Mouse (Mus musculus): ENCODE measurements at regions not wholly inside any gene's neighbourhood (a gene's known extent, or its start where the extent isn't known, plus 50 kb on each side); places are given as distances from the start of the nearest gene placed in this dataset.
A peak's percentile ranks its signal among the peaks of the same experiment; 100 is the strongest.

DNA sequence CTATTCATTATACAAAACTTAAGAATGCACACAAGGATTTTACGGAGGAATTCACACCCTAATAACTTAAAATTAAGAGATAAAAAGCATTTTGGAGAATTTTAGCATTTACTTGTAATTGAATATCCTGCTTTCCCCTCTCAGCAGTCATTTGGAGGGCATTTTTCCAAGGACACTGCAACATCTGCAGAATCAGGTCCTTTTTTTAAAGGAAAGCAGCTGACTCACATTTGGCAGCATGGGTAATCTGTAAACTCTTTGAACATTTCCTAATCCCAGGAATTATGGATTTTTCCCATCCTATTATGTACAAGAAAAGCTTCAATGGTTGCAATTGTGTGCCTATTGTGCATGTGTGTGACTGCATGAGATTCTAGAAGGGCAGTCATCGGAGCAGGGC is 112.0 kb downstream of the Gm19410 start:
- DNase-seq (ENCODE audit: low spot score) = no peak
- Histone ChIP-seq H3K4me2 (ENCODE audit: low read length) (no peak overlapping the region), H3K27ac (no peak overlapping the region), H3K9me3 (replicated peaks; ENCODE audit: low read length) (no peaks in the 10 kb centered on the region), H3K4me3 (replicated peaks; ENCODE audit: low read depth, low read length) (no peak overlapping the region), H3K9ac (ENCODE audit: low read depth, low read length) (no peak overlapping the region), H3K36me3 (ENCODE audit: insufficient read depth, low read length) (no peaks in the 10 kb centered on the region), H3K4me1 (replicated peaks; ENCODE audit: insufficient read depth, low read length) (peaks cover 12% of the 10 kb centered on the region), H3K27me3 (ENCODE audit: insufficient read depth, low read length) (no peaks in the 10 kb centered on the region)
- ATAC-seq (replicated peaks; ENCODE audit: low FRiP score, low read depth) = no peak
- no peak for TF ChIP-seq CTCF (IDR thresholded peaks at IDR 0.05; ENCODE audit: low read depth)
- WGBS = 94% methylated on average over 2 of the region's 2 CpGs

- no peaks in the 10 kb centered on the region for H3K36me3 ChIP-seq (ENCODE audit: insufficient read depth, low read length)
- peaks cover 14% of the 10 kb centered on the region for H3K4me1 ChIP-seq (replicated peaks; ENCODE audit: insufficient read depth, low read length)
- H3K27me3 ChIP-seq (ENCODE audit: insufficient read depth, low read length) = no peaks in the 10 kb centered on the region
- no peak for TF ChIP-seq CTCF (IDR thresholded peaks at IDR 0.05; ENCODE audit: low read depth)
- H3K9me3 ChIP-seq (replicated peaks; ENCODE audit: low read length) = no peaks in the 10 kb centered on the region
- no peak overlapping the region for H3K4me3 ChIP-seq (replicated peaks; ENCODE audit: low read depth, low read length)
- ATAC-seq (replicated peaks; ENCODE audit: low FRiP score, low read depth) (no peak), DNase-seq (ENCODE audit: low spot score) (peak; percentile 60)
- 30% methylated on average over 5 of the region's 5 CpGs for WGBS
- no peak overlapping the region for H3K27ac ChIP-seq
- no peak overlapping the region for H3K4me2 ChIP-seq (ENCODE audit: low read length)
- H3K9ac ChIP-seq (ENCODE audit: low read depth, low read length) = no peak overlapping the region
These were observed 116.2 kb downstream of the Gm19410 start for GRCm38 (mm10) chr8:35881810-35882209.

GRCm38 (mm10) chr8:35882638-35883455 is 117.3 kb downstream of the Gm19410 start:
- Histone ChIP-seq H3K9ac (ENCODE audit: low read depth, low read length) (no peak overlapping the region), H3K36me3 (ENCODE audit: insufficient read depth, low read length) (no peaks in the 10 kb centered on the region), H3K27ac (peak overlapping the region; percentile 60; the same call in 1 of the 2 replicates), H3K4me1 (replicated peaks; ENCODE audit: insufficient read depth, low read length) (peaks cover 14% of the 10 kb centered on the region), H3K4me2 (ENCODE audit: low read length) (peak overlapping the region; percentile 21), H3K9me3 (replicated peaks; ENCODE audit: low read length) (no peaks in the 10 kb centered on the region), H3K4me3 (replicated peaks; ENCODE audit: low read depth, low read length) (no peak overlapping the region), H3K27me3 (ENCODE audit: insufficient read depth, low read length) (no peaks in the 10 kb centered on the region)
- no peak for ATAC-seq (replicated peaks; ENCODE audit: low FRiP score, low read depth)
- peak; percentile 78 for DNase-seq (ENCODE audit: low spot score)
- 16% methylated on average over 12 of the region's 12 CpGs for WGBS
- no peak for TF ChIP-seq CTCF (IDR thresholded peaks at IDR 0.05; ENCODE audit: low read depth)

DNA sequence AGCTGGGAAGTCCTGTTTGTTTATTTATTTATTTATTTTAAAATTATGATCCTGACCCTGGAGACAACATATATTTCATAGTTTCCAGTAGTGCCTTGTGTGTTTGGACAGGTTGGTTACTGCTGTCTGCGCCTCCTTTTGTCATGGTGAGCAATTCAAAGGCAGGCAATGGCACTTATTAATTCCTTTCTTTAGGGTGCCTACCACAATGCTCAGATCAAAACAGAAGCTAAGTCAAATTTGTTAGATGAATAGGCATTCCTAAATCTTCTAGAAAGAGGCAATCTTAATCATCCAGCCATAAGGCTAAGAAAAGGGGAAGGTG is 117.8 kb downstream of the Gm19410 start:
- H3K27ac ChIP-seq = no peak overlapping the region
- no peaks in the 10 kb centered on the region for H3K36me3 ChIP-seq (ENCODE audit: insufficient read depth, low read length)
- H3K4me3 ChIP-seq (replicated peaks; ENCODE audit: low read depth, low read length) = no peak overlapping the region
- 67% methylated on average over 1 of the region's 1 CpGs for WGBS
- no peak overlapping the region for H3K9ac ChIP-seq (ENCODE audit: low read depth, low read length)
- H3K4me1 ChIP-seq (replicated peaks; ENCODE audit: insufficient read depth, low read length) = peaks cover 14% of the 10 kb centered on the region
- ATAC-seq (replicated peaks; ENCODE audit: low FRiP score, low read depth) (no peak), DNase-seq (ENCODE audit: low spot score) (no peak)
- no peak overlapping the region; the same call in 1 of the 2 replicates for H3K4me2 ChIP-seq (ENCODE audit: low read length)
- TF ChIP-seq CTCF (IDR thresholded peaks at IDR 0.05; ENCODE audit: low read depth) = no peak
- no peaks in the 10 kb centered on the region for H3K27me3 ChIP-seq (ENCODE audit: insufficient read depth, low read length)
- H3K9me3 ChIP-seq (replicated peaks; ENCODE audit: low read length) = no peaks in the 10 kb centered on the region

GRCm38 (mm10) chr8:35884545-35884944 is 119.0 kb downstream of the Gm19410 start:
- DNase-seq (ENCODE audit: low spot score) = no peak
- no peak overlapping the region for H3K27ac ChIP-seq

DNA sequence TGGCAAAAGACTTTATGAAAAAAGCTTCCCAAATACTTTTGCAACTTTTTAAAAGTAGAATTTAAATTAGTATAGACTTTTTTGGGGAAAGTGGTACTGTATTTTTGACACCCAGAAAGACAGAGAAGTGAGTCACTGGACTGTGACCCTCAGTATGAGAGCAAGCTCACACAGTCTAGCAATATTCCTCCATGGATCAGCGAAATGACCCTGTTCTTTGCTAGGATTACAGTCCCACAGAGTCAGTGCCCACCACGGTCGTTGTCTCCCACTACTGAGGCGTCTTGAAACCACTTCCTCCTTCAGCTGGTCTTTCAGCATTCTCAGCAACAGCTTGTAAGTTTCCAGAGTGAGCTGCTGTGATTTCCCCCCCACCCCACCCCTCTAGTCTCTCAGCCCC is 124.5 kb downstream of the Gm19410 start:
- Histone ChIP-seq H3K27me3 (ENCODE audit: insufficient read depth, low read length) (no peaks in the 10 kb centered on the region), H3K9ac (ENCODE audit: low read depth, low read length) (no peak overlapping the region), H3K36me3 (ENCODE audit: insufficient read depth, low read length) (no peaks in the 10 kb centered on the region), H3K4me2 (ENCODE audit: low read length) (no peak overlapping the region), H3K27ac (no peak overlapping the region), H3K4me1 (replicated peaks; ENCODE audit: insufficient read depth, low read length) (no peaks in the 10 kb centered on the region), H3K4me3 (replicated peaks; ENCODE audit: low read depth, low read length) (no peak overlapping the region), H3K9me3 (replicated peaks; ENCODE audit: low read length) (no peaks in the 10 kb centered on the region)
- ATAC-seq (replicated peaks; ENCODE audit: low FRiP score, low read depth) = no peak
- no peak for DNase-seq (ENCODE audit: low spot score)
- TF ChIP-seq CTCF (IDR thresholded peaks at IDR 0.05; ENCODE audit: low read depth) = no peak
- 58% methylated on average over 4 of the region's 4 CpGs for WGBS

More at GRCm38 (mm10) chr8:35884545-35884944, 119.0 kb downstream of the Gm19410 start:
- no peak for TF ChIP-seq CTCF (IDR thresholded peaks at IDR 0.05; ENCODE audit: low read depth)
- Histone ChIP-seq H3K27me3 (ENCODE audit: insufficient read depth, low read length) (no peaks in the 10 kb centered on the region), H3K4me2 (ENCODE audit: low read length) (no peak overlapping the region), H3K4me1 (replicated peaks; ENCODE audit: insufficient read depth, low read length) (peaks cover 14% of the 10 kb centered on the region), H3K36me3 (ENCODE audit: insufficient read depth, low read length) (no peaks in the 10 kb centered on the region), H3K9me3 (replicated peaks; ENCODE audit: low read length) (no peaks in the 10 kb centered on the region), H3K4me3 (replicated peaks; ENCODE audit: low read depth, low read length) (no peak overlapping the region), H3K9ac (ENCODE audit: low read depth, low read length) (no peak overlapping the region)
- 86% methylated on average over 6 of the region's 6 CpGs for WGBS
- no peak for ATAC-seq (replicated peaks; ENCODE audit: low FRiP score, low read depth)

All from kidney, postnatal 0 days (tissue).